Mouse (Mus musculus) bone marrow, adult 2 months (tissue): ENCODE results near the gene Smoc1. TPM values are rescaled to one million over a fixed set of nuclear protein-coding genes. Genes with fewer than 3 reads are reported as not detected.

Experiments
- H3K27ac ChIP-seq: fragments of 200-500 bp; 2 replicates; pipeline ENCODE4 v1.5.1; 2012; ENCODE audit warnings: low read depth, mild to moderate bottlenecking, control low read depth, inconsistent platforms, low read length; ENCODE audit not compliant: control insufficient read depth, poor library complexity, insufficient read depth
- H3K4me1 ChIP-seq: fragments of 200-500 bp; 2 replicates; pipeline ENCODE4 v1.6.1; 2011; ENCODE audit warnings: low read length; ENCODE audit not compliant: control insufficient read depth, insufficient read depth
- H3K4me3 ChIP-seq: fragments of 200-500 bp; replicated peaks from 2 replicates; pipeline ENCODE3; 2011; ENCODE audit warnings: mild to moderate bottlenecking, low read depth, low read length, control low read depth; ENCODE audit not compliant: control insufficient read depth
- CTCF ChIP-seq: fragments of 200-500 bp; IDR thresholded peaks from 2 replicates; pipeline ENCODE4 v1.5.1; 2011; ENCODE audit warnings: low read length, control low read depth; ENCODE audit not compliant: control insufficient read depth, insufficient read depth
- POLR2A ChIP-seq: fragments of 200-500 bp; IDR thresholded peaks from 2 replicates; pipeline ENCODE4 v1.6.1; 2011; ENCODE audit warnings: low read depth, mild to moderate bottlenecking, control low read depth, low read length, borderline replicate concordance; ENCODE audit not compliant: control insufficient read depth
- WGBS: fragments of 180-500 bp; shearing (Covaris S2); methylation state at CpG from one replicate; pipeline ENCODE4 v1.1.7; 2018; 5-methylcytosine and 5-hydroxymethylcytosine counted together
- polyA plus RNA-seq: library from polyadenylated mRNA; stranded (reverse); fragments of >200 nt; gene quantifications from 2 replicates; pipeline ENCODE4 v1.2.4, GENCODE M21; 2011; ENCODE audit warnings: low replicate concordance; ENCODE audit not compliant: missing spikeins, insufficient read depth, insufficient read length

Gene Smoc1
- polyA plus RNA-seq, 1 experiment, result 3.9 TPM

- WGBS, result 41% methylated on average over 5 of the region's 5 CpGs
- TF ChIP-seq CTCF (no peak), POLR2A (no peak)
These were observed 171.0 kb downstream of the Smoc1 start for GRCm38 (mm10) chr12:81197468-81198075.

GRCm38 (mm10) chr12:81199280-81199955 lies 172.8 kb downstream of the Smoc1 start:
- Histone ChIP-seq H3K27ac (no peak overlapping the region), H3K4me1 (no peaks in the 10 kb centered on the region), H3K4me3 (no peak overlapping the region)
- 36% methylated on average over 23 of the region's 23 CpGs for WGBS
- TF ChIP-seq CTCF (peak; percentile 44), POLR2A (no peak)

More at GRCm38 (mm10) chr12:81197468-81198075, 171.0 kb downstream of the Smoc1 start:
- H3K4me1 ChIP-seq, result no peaks in the 10 kb centered on the region
- no peak overlapping the region for H3K4me3 ChIP-seq
- no peak overlapping the region for H3K27ac ChIP-seq

- no peak for TF ChIP-seq CTCF
- no peak overlapping the region for H3K27ac ChIP-seq
- no peak overlapping the region for H3K4me3 ChIP-seq
- WGBS, result 37% methylated on average over 1 of the region's 1 CpGs
- H3K4me1 ChIP-seq, result no peaks in the 10 kb centered on the region
These were observed 176.6 kb downstream of the Smoc1 start for GRCm38 (mm10) chr12:81203226-81203625.

- no peaks in the 10 kb centered on the region for H3K4me1 ChIP-seq
- TF ChIP-seq POLR2A (no peak), CTCF (no peak)
- H3K4me3 ChIP-seq, result no peak overlapping the region
- H3K27ac ChIP-seq, result no peak overlapping the region
- WGBS, result 19% methylated on average over 6 of the region's 6 CpGs
These were observed 179.3 kb downstream of the Smoc1 start for GRCm38 (mm10) chr12:81205619-81206560.

GRCm38 (mm10) chr12:81208559-81208958 lies 182.0 kb downstream of the Smoc1 start:
- H3K4me3 ChIP-seq, result no peak overlapping the region
- TF ChIP-seq POLR2A (no peak), CTCF (no peak)
- no peaks in the 10 kb centered on the region for H3K4me1 ChIP-seq
- WGBS, result 34% methylated on average over 2 of the region's 2 CpGs
- H3K27ac ChIP-seq, result no peak overlapping the region

GRCm38 (mm10) chr12:81219339-81219738 lies 192.7 kb downstream of the Smoc1 start:
- TF ChIP-seq POLR2A, result no peak
- TF ChIP-seq CTCF, result no peak
- Histone ChIP-seq H3K4me1 (no peaks in the 10 kb centered on the region), H3K4me3 (no peak overlapping the region), H3K27ac (no peak overlapping the region)
- 60% methylated on average over 4 of the region's 4 CpGs for WGBS

- 72% methylated on average over 2 of the region's 2 CpGs for WGBS
- TF ChIP-seq CTCF (no peak), POLR2A (no peak)
- Histone ChIP-seq H3K4me1 (no peaks in the 10 kb centered on the region), H3K4me3 (no peak overlapping the region), H3K27ac (no peak overlapping the region)
These were observed 196.7 kb downstream of the Smoc1 start for GRCm38 (mm10) chr12:81223276-81223675.

- WGBS, result 78% methylated on average over 2 of the region's 2 CpGs
- no peak for TF ChIP-seq CTCF
- no peak for TF ChIP-seq POLR2A
- no peak overlapping the region for H3K4me3 ChIP-seq
- no peaks in the 10 kb centered on the region for H3K4me1 ChIP-seq
- H3K27ac ChIP-seq, result no peak overlapping the region
These were observed 198.2 kb downstream of the Smoc1 start for GRCm38 (mm10) chr12:81224843-81225242.
